Mouse (Mus musculus): ENCODE results near the gene Kctd21.

Gene Kctd21

GRCm38 (mm10) chr7:97317706-97318105 is 14.4 kb upstream of the Kctd21 start:
- no peak for DNase-seq (ENCODE audit: low read depth, low spot score)

- DNase-seq (ENCODE audit: low read depth, low spot score): no peak
These were observed 7.8 kb upstream of the Kctd21 start for GRCm38 (mm10) chr7:97324342-97324741.

- DNase-seq (ENCODE audit: low read depth, low spot score): no peak
These were observed 6.8 kb upstream of the Kctd21 start for GRCm38 (mm10) chr7:97325156-97325985.

GRCm38 (mm10) chr7:97327376-97327775 is 4.8 kb upstream of the Kctd21 start:
- DNase-seq (ENCODE audit: low read depth, low spot score): no peak

GRCm38 (mm10) chr7:97328891-97329588 is 3.1 kb upstream of the Kctd21 start:
- DNase-seq (ENCODE audit: low read depth, low spot score): no peak

GRCm38 (mm10) chr7:97329676-97330075 is 2.5 kb upstream of the Kctd21 start:
- no peak for DNase-seq (ENCODE audit: low read depth, low spot score)

- DNase-seq (ENCODE audit: low read depth, low spot score): no peak
These were observed 1.0 kb upstream of the Kctd21 start for GRCm38 (mm10) chr7:97330931-97331645.

GRCm38 (mm10) chr7:97332667-97333041 is 527 bp downstream of the Kctd21 start:
- no peak for DNase-seq (ENCODE audit: low read depth, low spot score)

GRCm38 (mm10) chr7:97333113-97333898 is 1.2 kb downstream of the Kctd21 start:
- no peak for DNase-seq (ENCODE audit: low read depth, low spot score)

- DNase-seq (ENCODE audit: low read depth, low spot score): no peak
These were observed 2.3 kb downstream of the Kctd21 start for GRCm38 (mm10) chr7:97334406-97334805.

- DNase-seq (ENCODE audit: low read depth, low spot score): no peak
These were observed 4.6 kb downstream of the Kctd21 start for GRCm38 (mm10) chr7:97336678-97337077.

GRCm38 (mm10) chr7:97338593-97338992 is 6.5 kb downstream of the Kctd21 start:
- no peak for DNase-seq (ENCODE audit: low read depth, low spot score)

GRCm38 (mm10) chr7:97339623-97340022 is 7.5 kb downstream of the Kctd21 start:
- DNase-seq (ENCODE audit: low read depth, low spot score): no peak

GRCm38 (mm10) chr7:97340907-97341849 is 9.1 kb downstream of the Kctd21 start:
- DNase-seq (ENCODE audit: low read depth, low spot score): no peak

- no peak for DNase-seq (ENCODE audit: low read depth, low spot score)
These were observed 10.8 kb downstream of the Kctd21 start for GRCm38 (mm10) chr7:97342961-97343360.

GRCm38 (mm10) chr7:97344655-97345054 is 12.5 kb downstream of the Kctd21 start:
- no peak for DNase-seq (ENCODE audit: low read depth, low spot score)

GRCm38 (mm10) chr7:97345229-97345871 is 13.2 kb downstream of the Kctd21 start:
- DNase-seq (ENCODE audit: low read depth, low spot score): peak; percentile 95

GRCm38 (mm10) chr7:97346111-97346821 is 14.1 kb downstream of the Kctd21 start:
- no peak for DNase-seq (ENCODE audit: low read depth, low spot score)

GRCm38 (mm10) chr7:97346822-97347166 is 14.7 kb downstream of the Kctd21 start:
- no peak for DNase-seq (ENCODE audit: low read depth, low spot score)
